In genomic region chr8:99223697-99224096, GRCm38 (mm10) we compare ENCODE assay signal across 27 mouse cellular contexts.
DNase-seq lines count a peak whose midpoint lies in the region; ATAC-seq and TF ChIP-seq lines count a peak whose summit lies in the region.
"Had no signal": no experiment of that assay in that cellular context is flagged by ENCODE, and none has a peak within 500 bp of the region (broad histone marks: within the 10 kb centered on the region; RNA-seq: fewer than 3 reads in every experiment).

No protein-coding gene starts in this region.

- no peaks in the 10 kb centered on the region for H3K27me3 ChIP-seq in forebrain, embryonic 14.5 days (replicated peaks; ENCODE audit: control insufficient read depth, insufficient read depth, low read length)
- H3K27me3 ChIP-seq in forebrain, embryonic 10.5 days (ENCODE audit: poor library complexity, severe bottlenecking): no peaks in the 10 kb centered on the region
- no peaks in the 10 kb centered on the region for H3K27me3 ChIP-seq in hindbrain, embryonic 13.5 days
- H3K27me3 ChIP-seq: CH12.LX; embryonic facial prominence, embryonic 13.5 days; heart, embryonic 13.5 days; limb, embryonic 15.5 days; midbrain, embryonic 12.5 days; neural tube, embryonic 15.5 days; Patski had no signal

- TF ChIP-seq CTCF in layer of hippocampus, adult 2 months (conservative IDR thresholded peaks at IDR 0.05): no peak

- DNase-seq in forebrain, embryonic 14.5 days (ENCODE audit: low spot score): peak; percentile 55
- no peak for DNase-seq in forebrain, embryonic 10.5 days (ENCODE audit: extremely low spot score, low spot score)
- DNase-seq in layer of hippocampus, adult 2 months (ENCODE audit: low spot score in 2 of 2): peak in 1 of 2 experiments; percentile 43
- DNase-seq in layer of hippocampus, postnatal 10 days (ENCODE audit: low spot score in 2 of 2): no peak
- DNase-seq in right cerebral cortex, adult 18-20 months: peak; percentile 28
- no peak for DNase-seq in right cerebral cortex, postnatal 4 days
- DNase-seq: adrenal gland, postnatal 36 days; B cell, adult 2 months; cerebellum, postnatal 14 days; embryo, embryonic 11 days; gastrocnemius, postnatal 25 days; heart, adult 18-20 months; heart, postnatal 14 days; kidney, adult 2 months; lung, embryonic 14.5 days had no signal

- no peak overlapping the region for H3K9ac ChIP-seq in forebrain, embryonic 14.5 days (ENCODE audit: low read length)
- no peak overlapping the region for H3K9ac ChIP-seq in hindbrain, embryonic 13.5 days
- H3K9ac ChIP-seq: embryonic facial prominence, embryonic 13.5 days; heart, embryonic 13.5 days; limb, embryonic 15.5 days; liver, embryonic 14.5 days; lung, embryonic 14.5 days; midbrain, embryonic 12.5 days; neural tube, embryonic 15.5 days had no signal

- 52% methylated on average over 6 of the region's 6 CpGs for WGBS in forebrain, embryonic 14.5 days
- 72% methylated on average over 6 of the region's 6 CpGs for WGBS in forebrain, embryonic 10.5 days
- 61% methylated on average over 6 of the region's 6 CpGs for WGBS in hindbrain, embryonic 13.5 days

- no peaks in the 10 kb centered on the region for H3K9me3 ChIP-seq in forebrain, embryonic 14.5 days (replicated peaks; ENCODE audit: control insufficient read depth, low read length)
- H3K9me3 ChIP-seq in forebrain, embryonic 10.5 days: no peaks in the 10 kb centered on the region
- H3K9me3 ChIP-seq in hindbrain, embryonic 13.5 days: no peaks in the 10 kb centered on the region
- H3K9me3 ChIP-seq: embryonic facial prominence, embryonic 13.5 days; G1E; heart, embryonic 13.5 days; limb, embryonic 15.5 days; midbrain, embryonic 12.5 days; neural tube, embryonic 15.5 days had no signal

- no peak for ATAC-seq in forebrain, embryonic 14.5 days
- no peak for ATAC-seq in hindbrain, embryonic 13.5 days (ENCODE audit: low FRiP score)
- ATAC-seq: Patski had no signal

- no peak overlapping the region for H3K27ac ChIP-seq in forebrain, embryonic 14.5 days (ENCODE audit: low read depth, low read length)
- H3K27ac ChIP-seq in forebrain, embryonic 10.5 days: no peak overlapping the region
- peak overlapping the region; percentile 28; the same call in 1 of the 2 replicates for H3K27ac ChIP-seq in layer of hippocampus, adult 2 months
- no peak overlapping the region for H3K27ac ChIP-seq in hindbrain, embryonic 13.5 days
- H3K27ac ChIP-seq: embryonic facial prominence, embryonic 13.5 days; heart, embryonic 13.5 days; kidney, postnatal 0 days; limb, embryonic 15.5 days; liver, embryonic 14.5 days; midbrain, embryonic 12.5 days; neural tube, embryonic 15.5 days had no signal

- no peak overlapping the region for H3K4me2 ChIP-seq in forebrain, embryonic 14.5 days (ENCODE audit: low read length)
- no peak overlapping the region for H3K4me2 ChIP-seq in hindbrain, embryonic 13.5 days
- H3K4me2 ChIP-seq: embryonic facial prominence, embryonic 13.5 days; heart, embryonic 13.5 days; limb, embryonic 15.5 days; lung, embryonic 14.5 days; midbrain, embryonic 12.5 days; neural tube, embryonic 15.5 days had no signal

- H3K4me3 ChIP-seq in forebrain, embryonic 14.5 days (ENCODE audit: low read depth, low read length): no peak overlapping the region
- H3K4me3 ChIP-seq in forebrain, embryonic 10.5 days: no peak overlapping the region
- no peak overlapping the region for H3K4me3 ChIP-seq in layer of hippocampus, adult 2 months
- no peak overlapping the region for H3K4me3 ChIP-seq in hindbrain, embryonic 13.5 days
- H3K4me3 ChIP-seq: embryonic facial prominence, embryonic 13.5 days; erythroblast, embryonic 14.5 days; heart, embryonic 13.5 days; limb, embryonic 15.5 days; midbrain, embryonic 12.5 days; neural tube, embryonic 15.5 days had no signal

- H3K36me3 ChIP-seq in forebrain, embryonic 14.5 days (ENCODE audit: control insufficient read depth, insufficient read depth, low read length): no peaks in the 10 kb centered on the region
- H3K36me3 ChIP-seq in forebrain, embryonic 10.5 days (replicated peaks): no peaks in the 10 kb centered on the region
- H3K36me3 ChIP-seq in hindbrain, embryonic 13.5 days: no peaks in the 10 kb centered on the region
- H3K36me3 ChIP-seq: embryonic facial prominence, embryonic 13.5 days; G1E; heart, embryonic 13.5 days; limb, embryonic 15.5 days; midbrain, embryonic 12.5 days; neural tube, embryonic 15.5 days had no signal

- no peaks in the 10 kb centered on the region for H3K4me1 ChIP-seq in forebrain, embryonic 14.5 days (ENCODE audit: control insufficient read depth, insufficient read depth, low read length)
- H3K4me1 ChIP-seq in forebrain, embryonic 10.5 days: no peaks in the 10 kb centered on the region
- H3K4me1 ChIP-seq in hindbrain, embryonic 13.5 days (replicated peaks): no peaks in the 10 kb centered on the region
- H3K4me1 ChIP-seq: embryonic facial prominence, embryonic 13.5 days; heart, embryonic 13.5 days; limb, embryonic 15.5 days; midbrain, embryonic 12.5 days; neural tube, embryonic 15.5 days had no signal

Comparison
In these comparisons a context has a peak if more than half of its experiments do, and no peak if none do; other contexts are left out.
1. DNase-seq: peak in forebrain, embryonic 14.5 days (single experiment) and right cerebral cortex, adult 18-20 months (single experiment); none in forebrain, embryonic 10.5 days (single experiment), layer of hippocampus, postnatal 10 days (0 of 2) and right cerebral cortex, postnatal 4 days (single experiment).